Mouse (Mus musculus): ENCODE measurements around the gene Gm37240. TPM values are rescaled to one million over a fixed set of nuclear protein-coding genes. Genes with fewer than 3 reads are reported as not detected.

The Gm37240 gene
- polyA plus RNA-seq, 1 experiment from 2014 or later, result 0.93 TPM

DNA sequence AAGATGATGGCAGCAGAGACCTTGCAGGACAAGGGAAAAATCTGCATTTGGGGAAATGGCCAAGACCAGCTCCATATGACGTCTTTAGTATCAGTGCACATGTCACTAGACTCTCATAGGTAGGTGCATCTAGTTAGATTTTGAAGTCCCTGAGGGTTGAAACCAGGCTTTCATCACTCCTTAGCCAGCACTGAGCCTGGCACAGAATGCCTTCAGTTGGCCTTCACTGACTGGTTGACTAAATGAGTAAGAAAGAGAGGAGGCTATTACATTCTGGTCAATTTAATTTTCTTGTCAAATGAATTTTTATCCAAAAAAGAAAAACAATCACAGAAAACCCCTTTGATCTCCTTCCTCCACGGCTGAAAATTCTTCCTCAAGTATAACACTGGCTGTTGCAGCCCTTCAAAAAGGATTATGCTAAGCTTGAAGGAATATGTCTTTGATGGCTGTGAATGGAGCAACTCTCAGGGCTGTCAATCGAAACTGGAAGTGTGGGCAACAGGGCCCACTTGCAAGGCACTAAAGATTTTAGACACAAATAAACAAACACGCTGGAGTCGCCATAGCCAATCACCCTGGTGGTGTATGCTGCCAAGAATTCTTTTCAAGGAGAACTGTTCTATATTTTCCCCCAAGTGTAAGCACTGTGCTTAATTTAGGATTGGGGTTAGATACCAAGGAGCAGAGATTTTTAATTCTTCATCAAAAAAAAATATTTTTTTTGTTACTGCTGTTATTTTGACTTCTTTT lies 522.6 kb downstream of the Gm37240 start:
- ATAC-seq, result no peak
- Histone ChIP-seq H3K4me1 (ENCODE audit: control insufficient read depth, insufficient read depth, low read depth, low read length) (no peaks in the 10 kb centered on the region), H3K4me2 (ENCODE audit: low read length) (no peak overlapping the region), H3K36me3 (ENCODE audit: control insufficient read depth, insufficient read depth, low read length) (no peaks in the 10 kb centered on the region), H3K9me3 (ENCODE audit: control insufficient read depth, low read length) (no peaks in the 10 kb centered on the region), H3K27ac (ENCODE audit: low read depth, low read length) (no peak overlapping the region), H3K9ac (ENCODE audit: low read depth, low read length) (no peak overlapping the region), H3K4me3 (ENCODE audit: low read length) (no peak overlapping the region), H3K27me3 (replicated peaks; ENCODE audit: control insufficient read depth, insufficient read depth, low read length) (no peaks in the 10 kb centered on the region)
- WGBS, result 55% methylated on average over 5 of the region's 5 CpGs

GRCm38 (mm10) chr3:85362883-85363282 lies 524.4 kb downstream of the Gm37240 start:
- ATAC-seq, result peak; percentile 54
- Histone ChIP-seq H3K36me3 (ENCODE audit: control insufficient read depth, insufficient read depth, low read length) (no peaks in the 10 kb centered on the region), H3K4me3 (ENCODE audit: low read length) (no peak overlapping the region), H3K27me3 (replicated peaks; ENCODE audit: control insufficient read depth, insufficient read depth, low read length) (no peaks in the 10 kb centered on the region), H3K9ac (ENCODE audit: low read depth, low read length) (no peak overlapping the region), H3K9me3 (ENCODE audit: control insufficient read depth, low read length) (no peaks in the 10 kb centered on the region), H3K4me1 (ENCODE audit: control insufficient read depth, insufficient read depth, low read depth, low read length) (no peaks in the 10 kb centered on the region), H3K27ac (ENCODE audit: low read depth, low read length) (no peak overlapping the region), H3K4me2 (ENCODE audit: low read length) (no peak overlapping the region)
- WGBS, result 77% methylated on average over 7 of the region's 7 CpGs

- Histone ChIP-seq H3K9me3 (ENCODE audit: control insufficient read depth, low read length) (no peaks in the 10 kb centered on the region), H3K4me3 (ENCODE audit: low read length) (no peak overlapping the region), H3K9ac (ENCODE audit: low read depth, low read length) (no peak overlapping the region), H3K4me1 (ENCODE audit: control insufficient read depth, insufficient read depth, low read depth, low read length) (no peaks in the 10 kb centered on the region), H3K4me2 (ENCODE audit: low read length) (no peak overlapping the region), H3K27me3 (replicated peaks; ENCODE audit: control insufficient read depth, insufficient read depth, low read length) (no peaks in the 10 kb centered on the region), H3K36me3 (ENCODE audit: control insufficient read depth, insufficient read depth, low read length) (no peaks in the 10 kb centered on the region), H3K27ac (ENCODE audit: low read depth, low read length) (no peak overlapping the region)
- 77% methylated on average over 3 of the region's 3 CpGs for WGBS
- no peak for ATAC-seq
These were observed 530.9 kb downstream of the Gm37240 start for GRCm38 (mm10) chr3:85356373-85356772.

- Histone ChIP-seq H3K9ac (ENCODE audit: low read depth, low read length) (no peak overlapping the region), H3K9me3 (ENCODE audit: control insufficient read depth, low read length) (no peaks in the 10 kb centered on the region), H3K36me3 (ENCODE audit: control insufficient read depth, insufficient read depth, low read length) (no peaks in the 10 kb centered on the region), H3K4me3 (ENCODE audit: low read length) (no peak overlapping the region), H3K4me1 (ENCODE audit: control insufficient read depth, insufficient read depth, low read depth, low read length) (no peaks in the 10 kb centered on the region), H3K4me2 (ENCODE audit: low read length) (no peak overlapping the region), H3K27me3 (replicated peaks; ENCODE audit: control insufficient read depth, insufficient read depth, low read length) (no peaks in the 10 kb centered on the region), H3K27ac (ENCODE audit: low read depth, low read length) (no peak overlapping the region)
- WGBS, result 67% methylated on average over 6 of the region's 6 CpGs
- ATAC-seq, result no peak
These were observed 539.3 kb downstream of the Gm37240 start for GRCm38 (mm10) chr3:85348021-85348420.

DNA sequence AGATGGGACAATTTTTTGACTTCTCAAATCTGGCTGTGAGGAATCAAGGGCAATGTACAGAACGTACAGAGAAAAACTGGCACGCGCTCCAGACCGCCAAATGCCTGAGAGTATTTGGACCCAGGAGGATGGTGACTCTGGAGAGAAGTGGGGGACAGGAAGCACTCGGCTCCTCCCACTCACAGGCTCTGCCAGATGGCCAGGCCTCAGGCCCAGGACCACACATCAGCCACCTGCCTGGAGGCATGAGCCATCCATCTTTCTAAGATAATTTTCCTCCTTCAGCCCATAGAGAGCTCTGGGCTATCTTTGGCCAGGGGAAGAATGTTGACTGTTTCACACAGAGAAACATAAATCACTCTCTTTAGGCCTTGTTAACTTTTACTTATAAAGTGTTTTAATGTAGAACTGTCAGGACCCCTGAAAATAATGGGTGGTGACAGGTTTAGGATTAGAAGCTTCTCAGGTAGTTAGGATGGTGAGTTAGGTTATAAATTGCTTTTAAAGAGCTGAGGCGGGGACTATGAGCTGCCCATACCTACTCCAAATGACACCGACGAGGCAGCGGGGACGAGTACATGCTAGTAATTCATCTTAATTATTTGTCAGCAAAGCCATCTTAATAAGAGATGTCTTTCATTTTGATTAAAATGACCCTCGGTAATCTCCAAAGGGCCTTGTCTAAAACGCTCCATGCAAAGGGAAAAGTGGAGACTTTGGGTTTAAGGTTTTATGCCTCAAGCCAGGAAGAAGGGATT lies 546.0 kb downstream of the Gm37240 start:
- Histone ChIP-seq H3K9ac (ENCODE audit: low read depth, low read length) (no peak overlapping the region), H3K4me2 (ENCODE audit: low read length) (no peak overlapping the region), H3K27ac (ENCODE audit: low read depth, low read length) (no peak overlapping the region), H3K36me3 (ENCODE audit: control insufficient read depth, insufficient read depth, low read length) (no peaks in the 10 kb centered on the region), H3K27me3 (replicated peaks; ENCODE audit: control insufficient read depth, insufficient read depth, low read length) (no peaks in the 10 kb centered on the region), H3K4me3 (ENCODE audit: low read length) (no peak overlapping the region), H3K9me3 (ENCODE audit: control insufficient read depth, low read length) (no peaks in the 10 kb centered on the region), H3K4me1 (ENCODE audit: control insufficient read depth, insufficient read depth, low read depth, low read length) (peaks cover 8% of the 10 kb centered on the region)
- peak; percentile 57 for ATAC-seq
- 60% methylated on average over 12 of the region's 12 CpGs for WGBS

DNA sequence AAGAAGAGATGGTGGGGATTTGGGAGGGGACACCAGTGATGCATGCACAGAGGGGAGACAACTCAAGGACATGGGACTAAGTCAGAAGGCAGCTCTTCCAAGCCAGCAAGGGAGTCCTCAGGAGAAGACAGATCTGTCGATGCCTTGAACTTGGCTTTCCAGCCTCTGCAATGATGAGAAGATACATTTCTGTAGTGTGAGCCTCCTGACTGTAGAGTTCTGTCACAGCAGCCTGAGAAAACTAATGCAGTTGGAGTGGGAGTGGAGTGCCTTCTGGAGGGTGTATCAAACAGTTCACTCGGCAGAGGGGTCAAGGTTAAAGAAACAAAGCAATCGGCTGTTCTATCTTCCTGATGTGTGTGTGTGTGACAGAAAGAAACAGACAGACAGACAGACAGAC lies 546.8 kb downstream of the Gm37240 start:
- H3K4me1 ChIP-seq (ENCODE audit: control insufficient read depth, insufficient read depth, low read depth, low read length), result peaks cover 8% of the 10 kb centered on the region

GRCm38 (mm10) chr3:85339926-85340325 lies 547.4 kb downstream of the Gm37240 start:
- H3K27ac ChIP-seq (ENCODE audit: low read depth, low read length), result peak overlapping the region; percentile 23; the same call in 1 of the 2 replicates
- H3K9ac ChIP-seq (ENCODE audit: low read depth, low read length), result no peak overlapping the region
- H3K4me3 ChIP-seq (ENCODE audit: low read length), result no peak overlapping the region
- no peaks in the 10 kb centered on the region for H3K36me3 ChIP-seq (ENCODE audit: control insufficient read depth, insufficient read depth, low read length)
- no peak overlapping the region for H3K4me2 ChIP-seq (ENCODE audit: low read length)
- no peaks in the 10 kb centered on the region for H3K9me3 ChIP-seq (ENCODE audit: control insufficient read depth, low read length)
- WGBS, result 74% methylated on average over 2 of the region's 2 CpGs
- no peak for ATAC-seq
- H3K4me1 ChIP-seq (ENCODE audit: control insufficient read depth, insufficient read depth, low read depth, low read length), result peaks cover 8% of the 10 kb centered on the region
- no peaks in the 10 kb centered on the region for H3K27me3 ChIP-seq (replicated peaks; ENCODE audit: control insufficient read depth, insufficient read depth, low read length)

More for the DNA sequence above, 546.8 kb downstream of the Gm37240 start:
- Histone ChIP-seq H3K9ac (ENCODE audit: low read depth, low read length) (no peak overlapping the region), H3K9me3 (ENCODE audit: control insufficient read depth, low read length) (no peaks in the 10 kb centered on the region), H3K4me2 (ENCODE audit: low read length) (no peak overlapping the region), H3K4me3 (ENCODE audit: low read length) (no peak overlapping the region), H3K36me3 (ENCODE audit: control insufficient read depth, insufficient read depth, low read length) (no peaks in the 10 kb centered on the region), H3K27ac (ENCODE audit: low read depth, low read length) (peak overlapping the region; percentile 23), H3K27me3 (replicated peaks; ENCODE audit: control insufficient read depth, insufficient read depth, low read length) (no peaks in the 10 kb centered on the region)
- WGBS, result 67% methylated on average over 3 of the region's 3 CpGs
- ATAC-seq, result no peak

DNA sequence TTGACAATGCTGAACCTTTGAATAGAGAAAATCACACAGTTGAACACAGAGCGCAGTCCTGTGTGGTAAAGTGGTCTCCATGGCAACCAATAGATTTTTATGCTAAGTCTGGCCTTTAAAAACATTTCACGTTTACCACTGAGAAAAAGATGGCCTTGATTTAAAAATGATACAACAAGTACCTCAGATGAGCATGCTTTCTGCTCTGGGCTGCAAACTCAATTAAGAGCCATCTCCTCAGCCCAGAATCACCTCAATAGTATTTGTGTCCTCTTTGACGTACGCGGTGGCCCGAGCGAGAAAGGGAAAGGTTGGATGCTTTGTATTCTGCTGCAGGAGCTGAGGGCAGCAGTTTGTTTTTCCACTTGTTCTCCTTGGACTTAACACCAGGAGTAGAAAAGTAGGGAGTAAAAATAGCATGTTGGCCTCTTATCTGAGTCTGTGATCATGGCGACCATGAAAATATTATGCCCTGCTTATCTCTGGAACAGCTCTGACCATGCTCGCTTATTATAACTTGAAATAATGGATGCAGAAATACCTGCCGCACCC lies 548.0 kb downstream of the Gm37240 start:
- Histone ChIP-seq H3K4me1 (ENCODE audit: control insufficient read depth, insufficient read depth, low read depth, low read length) (peaks cover 8% of the 10 kb centered on the region), H3K27ac (ENCODE audit: low read depth, low read length) (peak overlapping the region; percentile 58; the same call in 1 of the 2 replicates), H3K27me3 (replicated peaks; ENCODE audit: control insufficient read depth, insufficient read depth, low read length) (no peaks in the 10 kb centered on the region), H3K36me3 (ENCODE audit: control insufficient read depth, insufficient read depth, low read length) (no peaks in the 10 kb centered on the region), H3K4me3 (ENCODE audit: low read length) (no peak overlapping the region), H3K9me3 (ENCODE audit: control insufficient read depth, low read length) (no peaks in the 10 kb centered on the region), H3K9ac (ENCODE audit: low read depth, low read length) (no peak overlapping the region), H3K4me2 (ENCODE audit: low read length) (no peak overlapping the region)
- 47% methylated on average over 10 of the region's 10 CpGs for WGBS
- peak; percentile 75 for ATAC-seq

- Histone ChIP-seq H3K9me3 (ENCODE audit: control insufficient read depth, low read length) (no peaks in the 10 kb centered on the region), H3K36me3 (ENCODE audit: control insufficient read depth, insufficient read depth, low read length) (no peaks in the 10 kb centered on the region), H3K4me2 (ENCODE audit: low read length) (no peak overlapping the region), H3K4me1 (ENCODE audit: control insufficient read depth, insufficient read depth, low read depth, low read length) (peaks cover 8% of the 10 kb centered on the region), H3K4me3 (ENCODE audit: low read length) (no peak overlapping the region), H3K27me3 (replicated peaks; ENCODE audit: control insufficient read depth, insufficient read depth, low read length) (no peaks in the 10 kb centered on the region), H3K27ac (ENCODE audit: low read depth, low read length) (no peak overlapping the region; the same call in 1 of the 2 replicates), H3K9ac (ENCODE audit: low read depth, low read length) (no peak overlapping the region)
- 37% methylated on average over 3 of the region's 3 CpGs for WGBS
- no peak for ATAC-seq
These were observed 548.6 kb downstream of the Gm37240 start for GRCm38 (mm10) chr3:85338755-85339095.

Measured in hindbrain, embryonic 16.5 days (tissue).